Mouse (Mus musculus): ENCODE measurements around the gene Cachd1.

Gene Cachd1

GRCm38 (mm10) chr4:100865423-100865822, 88.9 kb downstream of the Cachd1 start:
- no peak for DNase-seq (ENCODE audit: low read depth, low spot score)

- DNase-seq (ENCODE audit: low read depth, low spot score), result no peak
Observed at GRCm38 (mm10) chr4:100865962-100866703, 89.7 kb downstream of the Cachd1 start.

- DNase-seq (ENCODE audit: low read depth, low spot score), result no peak
Observed at GRCm38 (mm10) chr4:100877351-100877750, 100.9 kb downstream of the Cachd1 start.

GRCm38 (mm10) chr4:100879414-100879813, 102.9 kb downstream of the Cachd1 start:
- DNase-seq (ENCODE audit: low read depth, low spot score), result no peak

- no peak for DNase-seq (ENCODE audit: low read depth, low spot score)
Observed at GRCm38 (mm10) chr4:100880075-100880474, 103.6 kb downstream of the Cachd1 start.

GRCm38 (mm10) chr4:100885793-100886742, 109.6 kb downstream of the Cachd1 start:
- DNase-seq (ENCODE audit: low read depth, low spot score), result no peak

GRCm38 (mm10) chr4:100886743-100887416, 110.4 kb downstream of the Cachd1 start:
- no peak for DNase-seq (ENCODE audit: low read depth, low spot score)

GRCm38 (mm10) chr4:100890106-100890970, 113.9 kb downstream of the Cachd1 start:
- no peak for DNase-seq (ENCODE audit: low read depth, low spot score)

GRCm38 (mm10) chr4:100893739-100894138, 117.3 kb downstream of the Cachd1 start:
- DNase-seq (ENCODE audit: low read depth, low spot score), result no peak

- DNase-seq (ENCODE audit: low read depth, low spot score), result no peak
Observed at GRCm38 (mm10) chr4:100894142-100894541, 117.7 kb downstream of the Cachd1 start.

- no peak for DNase-seq (ENCODE audit: low read depth, low spot score)
Observed at GRCm38 (mm10) chr4:100896260-100897010, 120.0 kb downstream of the Cachd1 start.

GRCm38 (mm10) chr4:100897943-100898342, 121.5 kb downstream of the Cachd1 start:
- no peak for DNase-seq (ENCODE audit: low read depth, low spot score)

GRCm38 (mm10) chr4:100909694-100910340, 133.3 kb downstream of the Cachd1 start:
- DNase-seq (ENCODE audit: low read depth, low spot score), result no peak

- no peak for DNase-seq (ENCODE audit: low read depth, low spot score)
Observed at GRCm38 (mm10) chr4:100910605-100911330, 134.3 kb downstream of the Cachd1 start.

- no peak for DNase-seq (ENCODE audit: low read depth, low spot score)
Observed at GRCm38 (mm10) chr4:100911658-100912057, 135.2 kb downstream of the Cachd1 start.

GRCm38 (mm10) chr4:100913666-100914065, 137.2 kb downstream of the Cachd1 start:
- DNase-seq (ENCODE audit: low read depth, low spot score), result no peak

- no peak for DNase-seq (ENCODE audit: low read depth, low spot score)
Observed at GRCm38 (mm10) chr4:100914532-100914931, 138.1 kb downstream of the Cachd1 start.

- no peak for DNase-seq (ENCODE audit: low read depth, low spot score)
Observed at GRCm38 (mm10) chr4:100915093-100915492, 138.6 kb downstream of the Cachd1 start.

- DNase-seq (ENCODE audit: low read depth, low spot score), result no peak
Observed at GRCm38 (mm10) chr4:100917511-100917910, 141.0 kb downstream of the Cachd1 start.

Measured in WW6 (cell line).